Mouse (Mus musculus) cortical plate, adult 2 months (tissue): ENCODE results near the gene Cpvl.

ENCODE experiments used
- CTCF ChIP-seq: fragments of 200-500 bp; IDR thresholded peaks from 2 replicates; pipeline ENCODE4 v1.5.1; 2011; ENCODE audit warnings: mild to moderate bottlenecking, control low read depth, low read length; ENCODE audit not compliant: insufficient read depth; ENCODE audit errors: extremely low read depth
- POLR2A ChIP-seq: fragments of 200-500 bp; IDR thresholded peaks from 2 replicates; pipeline ENCODE4 v1.6.1; 2011; ENCODE audit warnings: mild to moderate bottlenecking, low read length, control low read depth; ENCODE audit not compliant: insufficient read depth; ENCODE audit errors: extremely low read depth

GRCm38 (mm10) chr6:53950876-53951275 is 27.6 kb downstream of the Cpvl start:
- TF ChIP-seq CTCF: no peak
- no peak for TF ChIP-seq POLR2A
